Mouse (Mus musculus) layer of hippocampus, postnatal 10 days (tissue): ENCODE measurements around the gene Plppr1. TPM values are rescaled to one million over a fixed set of nuclear protein-coding genes. Genes with fewer than 3 reads are reported as not detected.
"Not testable (repeated sequence)": the region's sequence is repeated elsewhere in the genome, so short reads cannot be mapped to it uniquely, and the experiment has no call there.

ENCODE experiments used
- DNase-seq, 2 experiments: peaks; one replicate each; pipeline ENCODE4 v3.0.0; 2021; ENCODE audit warnings: low spot score in 2 of 2
- total RNA-seq, 2 experiments: library from RNA; stranded (reverse); gene quantifications; 2 replicates each; pipeline ENCODE4 v1.2.3; 2021

Plppr1 gene
- total RNA-seq, 2 experiments from 2014 or later: 36.6 to 38.4 TPM

DNA sequence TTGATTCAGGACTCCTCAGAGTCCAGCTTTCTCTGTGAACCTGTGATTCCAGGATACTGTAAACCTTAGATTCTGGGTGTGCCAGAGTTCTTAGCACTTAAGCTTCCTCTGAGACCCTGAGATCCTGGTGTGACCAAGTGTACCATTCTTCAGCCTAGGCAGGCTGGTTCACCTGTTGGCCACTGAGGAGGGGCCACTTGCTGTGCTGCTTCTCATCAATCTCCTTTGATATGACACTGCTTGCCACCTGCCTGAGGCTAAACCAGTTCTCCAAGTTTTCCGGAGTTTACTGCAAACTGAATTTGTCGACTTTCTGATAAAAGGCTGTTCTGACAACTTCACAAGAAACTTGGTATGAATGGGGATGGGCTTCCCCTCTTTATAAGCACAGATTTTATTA, 298.0 kb downstream of the Plppr1 start:
- DNase-seq: no peak

DNA sequence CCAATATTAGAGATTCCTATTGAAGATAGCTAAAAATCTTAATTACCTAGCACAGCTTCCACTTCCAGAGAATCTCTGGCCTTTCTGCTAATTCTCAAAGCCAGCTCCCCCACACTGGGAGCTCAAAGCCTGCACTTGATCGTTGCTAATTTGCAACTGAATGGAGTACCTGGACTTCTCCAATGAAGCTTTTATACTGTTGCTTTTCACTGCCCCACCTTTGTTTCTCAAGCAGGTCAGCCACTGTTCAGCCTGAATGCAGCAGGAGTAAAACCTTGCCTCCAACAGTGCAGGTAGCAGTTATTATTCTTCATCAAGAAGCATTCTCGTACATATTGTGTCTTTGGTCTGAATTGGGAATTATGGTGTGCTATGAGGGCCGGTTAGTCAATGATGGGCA, 309.0 kb downstream of the Plppr1 start:
- DNase-seq: not testable (repeated sequence)

DNA sequence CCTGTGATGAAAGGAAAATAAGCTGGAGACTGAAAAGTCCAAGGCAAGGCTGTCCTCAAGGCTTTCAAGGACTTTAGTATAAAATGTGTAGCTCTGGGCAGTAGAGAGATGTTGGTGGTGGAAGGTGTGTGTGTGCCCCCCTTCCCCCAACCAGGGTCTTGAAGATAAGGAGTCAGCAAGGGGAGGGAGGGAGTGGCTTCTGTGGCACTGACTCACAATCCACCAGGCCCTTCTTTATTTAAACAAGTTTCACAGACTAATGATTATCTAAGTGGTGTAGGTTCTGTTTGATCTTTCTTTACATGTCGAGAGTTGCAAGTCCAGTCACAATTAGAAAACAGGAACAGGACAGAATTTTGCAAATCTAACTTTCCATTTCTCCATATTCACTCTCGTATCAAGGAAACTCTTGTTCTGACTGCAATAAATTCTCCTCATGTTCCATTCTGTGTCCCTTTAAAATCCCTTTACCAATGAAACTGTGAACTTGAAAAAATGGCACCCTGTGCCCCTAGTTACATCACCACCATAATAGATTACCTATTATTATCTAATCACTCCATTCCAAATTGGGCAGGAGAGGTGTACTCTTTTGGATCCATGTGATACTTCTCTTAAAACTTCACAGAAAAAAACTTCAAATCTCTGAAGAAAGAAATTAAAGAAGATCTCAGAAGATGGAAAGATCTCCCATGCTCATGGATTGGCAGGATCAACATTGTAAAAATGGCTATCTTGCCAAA, 324.7 kb downstream of the Plppr1 start:
- not testable (repeated sequence) for DNase-seq

GRCm38 (mm10) chr4:49386873-49387272, 327.8 kb downstream of the Plppr1 start:
- DNase-seq: no peak
